Mouse (Mus musculus) kidney, postnatal 4 days (tissue): ENCODE data around the gene Slco2b1.
A peak's percentile ranks its signal among the peaks of the same experiment; 100 is the strongest.

ENCODE experiments used
- DNase-seq, 2 experiments: peaks; one replicate each; pipeline ENCODE4 v3.0.0; 2021; ENCODE audit warnings: mixed read lengths in 2 of 2

The Slco2b1 gene

DNA sequence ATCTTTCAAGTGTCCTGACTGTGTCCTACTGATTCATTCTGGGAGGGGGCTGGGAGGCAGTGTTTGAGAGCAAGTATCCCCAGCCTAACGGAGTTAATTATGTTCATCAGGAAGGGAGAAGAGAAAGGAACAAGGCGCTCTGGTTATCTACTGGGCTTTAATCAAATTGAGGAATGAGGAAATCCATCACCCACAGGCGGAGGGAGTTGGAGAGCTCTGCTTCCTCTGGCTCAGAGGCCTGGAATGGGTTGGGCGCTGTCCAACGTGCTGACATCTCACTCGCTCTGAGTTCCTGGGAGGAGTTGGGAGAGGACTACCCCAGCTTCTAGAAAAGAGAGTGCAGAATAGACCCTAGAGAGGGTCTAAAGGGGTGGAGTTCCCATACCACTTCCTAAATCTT is 62.5 kb downstream of the Slco2b1 start:
- DNase-seq, result peak; percentile 89 to 92

DNA sequence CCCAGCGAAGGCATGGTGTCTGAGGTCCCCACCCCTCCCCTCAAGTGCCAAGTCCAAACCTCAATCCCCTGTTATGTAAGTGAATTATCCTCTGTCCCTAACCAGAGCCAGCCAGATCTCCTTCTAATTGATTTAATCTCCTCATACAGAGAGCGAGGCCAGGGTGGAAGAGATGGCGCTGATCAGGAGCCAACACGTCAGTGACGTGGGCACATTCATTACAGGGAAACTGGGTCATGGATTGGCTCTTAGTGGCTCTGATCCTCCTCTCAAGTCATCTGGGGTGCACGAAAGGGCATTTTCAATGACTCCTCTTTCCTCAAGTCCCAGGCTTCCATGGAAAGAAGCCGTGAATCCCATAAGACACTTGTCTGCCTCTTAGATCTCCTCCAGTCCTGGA is 66.4 kb downstream of the Slco2b1 start:
- no peak for DNase-seq

DNA sequence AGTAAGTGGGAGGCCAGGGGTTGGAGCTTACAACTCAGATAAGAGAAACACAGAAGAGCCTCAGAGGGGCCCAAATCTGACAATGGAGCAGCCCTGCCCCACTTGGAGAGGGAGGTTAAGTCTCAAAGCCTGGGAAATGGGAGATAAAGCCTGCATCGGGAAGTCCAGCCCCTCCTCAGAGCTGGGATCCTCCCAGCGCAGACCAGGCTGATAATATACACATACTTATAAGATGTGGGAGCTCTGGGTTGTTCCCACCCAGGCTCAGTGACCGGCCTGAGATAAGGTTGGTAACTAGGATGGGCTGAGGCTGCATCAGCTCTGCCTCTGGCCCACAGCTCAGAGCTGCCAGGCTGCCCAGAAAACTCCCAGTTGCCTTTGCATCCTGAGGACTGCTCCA is 69.1 kb downstream of the Slco2b1 start:
- no peak for DNase-seq

DNA sequence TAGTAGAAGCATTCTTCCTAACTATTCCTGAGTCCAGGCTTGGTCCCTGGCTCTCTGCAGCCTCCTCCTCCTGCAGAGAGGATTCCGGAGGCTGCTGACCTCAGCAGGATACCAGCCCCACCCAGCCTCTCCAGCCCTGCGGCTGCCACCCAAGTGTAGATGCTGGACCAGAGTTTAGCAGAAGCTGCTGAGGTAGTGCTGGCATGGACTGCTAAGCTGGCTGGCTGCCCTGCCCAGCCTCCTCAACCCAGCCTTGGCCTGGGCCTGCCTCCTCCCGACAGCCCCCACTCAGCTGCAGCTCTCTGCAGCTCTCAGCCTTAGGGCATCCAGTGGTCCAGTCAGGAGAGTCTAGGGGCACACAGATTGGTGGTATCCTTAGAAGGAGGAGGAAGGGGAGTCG is 69.9 kb downstream of the Slco2b1 start:
- DNase-seq, result no peak

DNA sequence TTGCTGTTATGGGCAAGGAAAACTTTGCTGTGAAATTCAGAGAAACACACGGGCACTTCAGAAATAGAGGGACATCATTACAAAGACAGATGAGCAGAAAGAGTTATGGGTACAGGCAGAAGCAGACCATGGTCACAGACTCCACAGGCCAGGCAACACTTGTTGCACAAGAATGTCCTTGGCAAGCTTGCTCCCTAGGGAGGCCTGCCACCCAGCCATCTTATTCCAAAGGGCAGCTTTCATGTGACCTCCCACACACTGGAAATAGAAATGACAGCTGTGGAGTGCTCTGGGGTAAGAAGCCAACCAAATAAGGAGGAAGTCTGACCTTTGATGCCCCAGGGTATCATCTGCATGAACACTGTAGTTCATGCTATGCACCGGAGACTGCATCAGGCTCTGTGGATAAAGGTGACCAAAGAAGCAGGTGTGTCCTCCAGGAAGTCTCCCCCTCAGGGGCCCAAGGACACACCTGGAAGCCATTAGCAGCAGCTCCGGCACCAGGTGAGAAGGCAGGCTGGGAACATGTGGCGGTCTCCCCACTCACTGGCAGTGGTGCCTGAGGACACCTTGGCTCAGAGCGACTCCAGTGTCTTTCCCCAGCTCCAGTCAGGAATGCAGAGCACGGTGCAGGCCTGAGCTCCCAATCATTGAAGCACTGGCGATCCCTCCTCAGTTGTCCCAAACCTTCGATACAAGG is 77.0 kb downstream of the Slco2b1 start:
- DNase-seq, result no peak

DNA sequence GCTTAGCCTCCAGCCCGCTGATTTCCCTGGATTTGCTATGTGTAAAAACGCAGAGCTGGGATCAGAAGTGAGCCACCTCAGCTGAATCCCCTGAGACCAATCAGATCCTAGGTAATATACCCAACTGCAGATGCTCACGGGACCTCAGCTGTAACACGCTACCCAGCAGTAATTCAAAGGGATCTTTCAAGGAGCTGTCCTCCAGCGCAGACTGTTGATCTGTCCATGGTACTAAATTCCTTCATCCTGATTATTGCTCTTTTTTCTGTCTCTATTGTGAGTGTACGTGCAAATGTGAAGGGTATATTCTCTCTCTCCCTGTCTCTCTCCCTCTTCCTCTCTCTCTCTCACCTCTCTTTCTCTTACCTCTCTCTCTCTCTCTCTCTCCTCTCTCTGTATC is 78.9 kb downstream of the Slco2b1 start:
- peak in 1 of 2 experiments; percentile 17 for DNase-seq

DNA sequence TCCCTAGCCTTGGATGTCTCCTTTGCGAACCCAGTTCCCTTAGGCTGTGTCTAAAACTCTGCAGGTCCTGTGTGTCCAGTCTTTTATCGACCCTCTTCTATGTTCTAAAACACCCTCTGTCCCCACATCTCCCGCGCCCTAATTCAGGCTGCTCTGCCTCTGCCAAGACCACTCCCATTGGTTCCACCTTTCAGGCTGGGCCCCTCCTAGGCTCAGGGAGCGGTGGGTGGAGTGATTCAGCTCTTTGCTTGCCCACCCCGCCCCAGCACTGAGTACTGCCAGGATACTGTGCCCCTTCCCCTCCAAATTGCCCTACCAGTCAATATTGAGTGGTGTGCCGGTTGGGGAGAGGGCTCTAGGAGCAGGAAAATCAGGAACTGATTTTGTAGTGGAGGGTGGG is 83.8 kb downstream of the Slco2b1 start:
- no peak for DNase-seq

DNA sequence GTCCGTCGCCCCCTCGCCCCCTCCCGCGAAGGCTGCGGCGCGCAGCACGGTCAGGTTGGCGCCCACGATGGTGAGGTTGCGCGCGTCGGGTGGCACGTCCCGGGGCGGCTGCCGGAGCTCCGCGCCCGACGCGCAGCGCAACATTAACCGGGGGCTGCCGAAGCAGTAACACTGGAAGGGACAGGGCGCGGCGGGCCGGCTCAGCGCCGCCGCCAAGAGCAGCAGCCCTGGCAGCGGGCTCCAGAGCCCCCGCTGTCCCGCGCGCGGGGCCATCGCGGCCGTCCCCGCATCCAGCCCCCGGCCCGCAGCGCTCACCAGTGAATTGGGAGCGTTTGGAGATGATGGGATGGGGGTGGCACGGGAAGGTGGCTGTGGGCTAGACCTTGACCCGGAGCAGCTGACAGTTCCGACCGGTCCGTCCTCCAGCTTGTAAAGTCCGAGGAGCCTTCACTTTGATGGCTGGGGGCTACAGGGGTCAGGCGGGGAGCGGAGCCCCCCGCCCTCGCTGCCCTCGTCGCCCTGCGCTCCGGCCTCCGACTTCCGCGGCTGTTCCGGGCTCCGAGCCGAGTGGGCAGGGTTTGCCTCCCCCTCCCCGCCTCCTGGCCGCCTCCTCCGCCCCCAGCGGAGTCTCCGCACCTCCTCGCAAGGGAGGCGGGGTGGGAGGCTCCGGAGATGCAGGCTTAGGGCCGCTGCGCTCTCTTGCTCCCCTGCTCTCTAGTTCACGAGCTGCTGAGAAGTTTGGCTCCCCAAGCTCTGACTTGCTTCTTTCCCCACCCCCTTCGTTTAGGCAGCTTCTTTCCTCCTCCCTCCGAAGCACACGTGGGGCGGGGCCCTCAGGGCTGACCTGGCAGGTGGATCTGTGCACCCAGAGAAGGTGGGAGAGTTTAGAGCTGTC is 84.5 kb downstream of the Slco2b1 start, which contains the start of gene Tpbgl:
Tpbgl (minus strand) TSS at position 728 of the 895 bp plus-strand sequence.
- peak; percentile 71 to 76 for DNase-seq

DNA sequence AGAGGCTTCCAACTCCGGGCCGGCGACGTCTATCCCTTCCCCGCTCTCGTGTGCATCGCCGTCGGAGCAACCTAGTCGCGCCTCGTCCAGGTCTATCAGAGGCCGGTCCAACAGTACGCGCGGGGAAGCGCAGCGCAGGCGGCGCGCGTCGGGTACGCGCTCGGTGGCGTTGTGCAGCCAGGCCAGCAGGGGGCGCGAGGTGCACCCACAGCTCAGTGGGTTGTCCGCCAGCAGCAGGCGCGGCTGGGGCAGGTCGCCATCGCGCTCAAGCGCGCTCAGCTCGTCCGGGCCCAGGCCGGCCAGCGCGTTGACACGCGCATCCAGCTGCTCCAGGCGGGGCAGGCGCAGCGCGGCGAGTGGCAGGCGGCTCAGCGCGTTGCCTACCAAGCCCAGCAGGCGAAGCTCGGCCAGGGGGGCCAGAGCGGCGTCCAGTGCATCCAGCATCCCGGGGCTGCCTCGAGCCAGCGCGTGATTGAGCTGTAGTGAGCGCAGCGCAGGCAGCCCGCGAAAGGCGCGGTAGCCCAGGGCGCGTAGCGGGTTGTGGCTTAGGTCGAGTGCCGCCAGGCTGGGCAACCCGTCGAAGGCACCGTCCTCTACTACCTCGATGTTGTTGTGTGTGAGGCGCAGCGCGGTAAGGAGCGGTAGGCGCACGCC is 85.3 kb downstream of the Slco2b1 start:
- peak; percentile 92 to 93 for DNase-seq

DNA sequence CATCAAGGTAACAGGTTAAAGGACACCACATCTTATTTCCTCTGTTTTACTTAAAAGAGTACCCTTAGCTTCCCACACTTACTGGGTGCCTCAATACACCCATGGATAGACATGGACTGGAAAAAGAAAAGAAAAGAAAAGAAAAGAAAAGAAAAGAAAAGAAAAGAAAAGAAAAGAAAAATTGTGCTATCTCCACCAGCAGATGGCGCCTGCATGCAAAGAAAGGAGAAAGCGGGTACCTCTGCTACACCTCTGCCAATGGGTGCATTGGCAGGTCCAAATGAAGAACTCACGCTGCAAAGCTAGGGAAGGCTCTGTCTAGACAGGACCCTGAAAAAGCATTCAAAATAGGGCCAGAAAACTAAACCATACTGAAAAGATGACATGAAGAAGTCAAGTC is 92.3 kb downstream of the Slco2b1 start:
- DNase-seq, result peak; percentile 54

DNA sequence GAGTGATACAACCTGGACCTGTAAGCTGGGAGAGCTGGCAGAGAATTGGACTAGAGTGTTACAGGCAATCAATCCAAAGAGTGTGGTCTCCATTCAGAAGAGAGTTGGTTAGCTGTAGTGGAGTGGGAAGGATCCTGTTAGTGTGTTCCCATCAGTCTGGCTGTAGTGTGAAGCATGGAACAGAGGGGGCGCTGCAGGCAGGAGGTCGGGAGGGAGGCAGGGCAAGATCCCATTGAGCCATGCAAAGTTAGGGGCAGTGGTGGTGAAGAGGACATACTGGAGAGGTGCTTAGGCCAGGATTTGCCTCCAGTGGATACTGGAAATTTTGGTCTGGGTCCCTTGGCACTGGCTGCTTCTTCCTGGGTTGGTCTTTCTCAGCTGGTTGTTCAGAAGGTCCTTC is 92.9 kb downstream of the Slco2b1 start:
- no peak for DNase-seq
